Mouse (Mus musculus) stomach, embryonic 15.5 days (tissue): ENCODE measurements around the gene Gm42421. TPM values are rescaled to one million over a fixed set of nuclear protein-coding genes. Genes with fewer than 3 reads are reported as not detected.

ENCODE experiments used
- ATAC-seq: fragments of 200-750 bp; cut with Nextera tagmentation; 2 replicates; pipeline ENCODE4 v1.8.0; 2017; ENCODE audit warnings: low read depth, moderate number of reproducible peaks, moderate TSS enrichment; ENCODE audit not compliant: insufficient read depth, low FRiP score
- H3K27ac ChIP-seq: fragments of 300-500 bp; sonication (generic); 2 replicates; pipeline ENCODE4 v1.5.1; 2015; ENCODE audit warnings: mild to moderate bottlenecking, inconsistent platforms
- H3K27me3 ChIP-seq: fragments of 300-500 bp; sonication (generic); replicated peaks from 2 replicates; pipeline ENCODE4 v1.6.1; 2015; ENCODE audit warnings: inconsistent platforms
- H3K36me3 ChIP-seq: fragments of 300-500 bp; sonication (generic); 2 replicates; pipeline ENCODE4 v1.6.1; 2015; ENCODE audit warnings: inconsistent platforms
- H3K4me1 ChIP-seq: fragments of 300-500 bp; sonication (generic); 2 replicates; pipeline ENCODE4 v1.6.1; 2015; ENCODE audit warnings: inconsistent platforms
- H3K4me2 ChIP-seq: fragments of 300-500 bp; sonication (generic); 2 replicates; pipeline ENCODE4 v1.6.1; 2015; ENCODE audit warnings: mild to moderate bottlenecking, inconsistent platforms
- H3K4me3 ChIP-seq: fragments of 300-500 bp; sonication (generic); replicated peaks from 2 replicates; pipeline ENCODE4 v1.5.1; 2015; ENCODE audit warnings: inconsistent platforms
- H3K9ac ChIP-seq: fragments of 300-500 bp; sonication (generic); 2 replicates; pipeline ENCODE4 v1.6.1; 2015; ENCODE audit warnings: inconsistent platforms
- H3K9me3 ChIP-seq: fragments of 300-500 bp; sonication (generic); 2 replicates; pipeline ENCODE4 v1.6.1; 2016; ENCODE audit warnings: inconsistent platforms
- WGBS: fragments of 180-500 bp; shearing (Covaris S2); methylation state at CpG from one replicate; pipeline ENCODE4 v1.1.7; 2015; 5-methylcytosine and 5-hydroxymethylcytosine counted together
- polyA plus RNA-seq: library from polyadenylated mRNA; unstranded; fragments of >200 nt; fragmentation: Nextera tagmentation; extraction: Ambion mirVana; gene quantifications from 2 replicates; pipeline ENCODE4 v1.2.1, GENCODE M21; 2015

Gm42421 gene
- 0.42 and 0.77 TPM in 2 replicates for polyA plus RNA-seq

- H3K9ac ChIP-seq = no peak within 1 kb of the TSS
- peaks cover 49% of the 10 kb centered on the region for H3K36me3 ChIP-seq
- H3K27ac ChIP-seq = no peak within 1 kb of the TSS
- H3K4me3 ChIP-seq = no peak within 1 kb of the TSS
- no peaks in the 10 kb centered on the region for H3K27me3 ChIP-seq
- no peak within 1 kb of the TSS for H3K4me2 ChIP-seq
- ATAC-seq = no peak
- 95% methylated on average over 8 of the region's 8 CpGs for WGBS
- H3K4me1 ChIP-seq = no peaks in the 10 kb centered on the region
- H3K9me3 ChIP-seq = no peaks in the 10 kb centered on the region
Measured at GRCm38 (mm10) chr5:143927875-143928274, at the start of gene Gm42421. Gene Gm42421, plus strand, starts transcription at chr5:143928175.

GRCm38 (mm10) chr5:143885274-143885673, 42.7 kb upstream of the Gm42421 start:
- Histone ChIP-seq H3K4me3 (no peak overlapping the region), H3K27ac (no peak overlapping the region), H3K27me3 (no peaks in the 10 kb centered on the region), H3K4me2 (no peak overlapping the region), H3K9me3 (no peaks in the 10 kb centered on the region), H3K36me3 (peaks cover 54% of the 10 kb centered on the region), H3K4me1 (no peaks in the 10 kb centered on the region), H3K9ac (no peak overlapping the region)
- no peak for ATAC-seq
- 94% methylated on average over 3 of the region's 3 CpGs for whole genome bisulfite sequencing

- no peak for ATAC-seq
- Histone ChIP-seq H3K9me3 (no peaks in the 10 kb centered on the region), H3K4me1 (no peaks in the 10 kb centered on the region), H3K27me3 (no peaks in the 10 kb centered on the region), H3K27ac (no peak overlapping the region), H3K9ac (no peak overlapping the region), H3K4me3 (no peak overlapping the region), H3K4me2 (no peak overlapping the region), H3K36me3 (peaks cover 29% of the 10 kb centered on the region)
- 66% methylated on average over 6 of the region's 6 CpGs for WGBS
Measured at GRCm38 (mm10) chr5:143890741-143891140, 37.2 kb upstream of the Gm42421 start.

- peaks cover 20% of the 10 kb centered on the region for H3K36me3 ChIP-seq
- H3K9ac ChIP-seq = no peak overlapping the region
Measured at GRCm38 (mm10) chr5:143892255-143892886, 35.6 kb upstream of the Gm42421 start.

GRCm38 (mm10) chr5:143893396-143893795, 34.6 kb upstream of the Gm42421 start:
- Histone ChIP-seq H3K4me1 (no peaks in the 10 kb centered on the region), H3K4me2 (no peak overlapping the region), H3K9ac (no peak overlapping the region), H3K27ac (no peak overlapping the region), H3K27me3 (no peaks in the 10 kb centered on the region), H3K36me3 (peaks cover 23% of the 10 kb centered on the region), H3K4me3 (no peak overlapping the region), H3K9me3 (no peaks in the 10 kb centered on the region)
- WGBS = 63% methylated on average over 5 of the region's 5 CpGs
- ATAC-seq = no peak

More at GRCm38 (mm10) chr5:143892255-143892886, 35.6 kb upstream of the Gm42421 start:
- Histone ChIP-seq H3K9me3 (no peaks in the 10 kb centered on the region), H3K4me3 (no peak overlapping the region), H3K27me3 (no peaks in the 10 kb centered on the region), H3K27ac (no peak overlapping the region), H3K4me2 (no peak overlapping the region), H3K4me1 (no peaks in the 10 kb centered on the region)
- 73% methylated on average over 9 of the region's 9 CpGs for WGBS
- no peak for ATAC-seq

GRCm38 (mm10) chr5:143897635-143898330, 30.2 kb upstream of the Gm42421 start, which contains the start of gene Ankrd61:
Gene Ankrd61, minus strand, starts transcription at chr5:143897685.
- Histone ChIP-seq H3K36me3 (peaks cover 33% of the 10 kb centered on the region), H3K27me3 (no peaks in the 10 kb centered on the region), H3K4me2 (no peak within 1 kb of the TSS), H3K4me1 (no peaks in the 10 kb centered on the region), H3K27ac (no peak within 1 kb of the TSS), H3K9ac (no peak within 1 kb of the TSS), H3K4me3 (no peak within 1 kb of the TSS), H3K9me3 (no peaks in the 10 kb centered on the region)
- 87% methylated on average over 14 of the region's 14 CpGs for WGBS
- ATAC-seq = no peak

GRCm38 (mm10) chr5:143902111-143902510, 25.9 kb upstream of the Gm42421 start:
- Histone ChIP-seq H3K4me1 (no peaks in the 10 kb centered on the region), H3K4me2 (no peak overlapping the region), H3K9me3 (no peaks in the 10 kb centered on the region), H3K9ac (no peak overlapping the region), H3K27me3 (no peaks in the 10 kb centered on the region), H3K27ac (no peak overlapping the region), H3K4me3 (no peak overlapping the region), H3K36me3 (peaks cover 52% of the 10 kb centered on the region)
- ATAC-seq = no peak
- 79% methylated on average over 3 of the region's 3 CpGs for WGBS

- Histone ChIP-seq H3K4me3 (no peak overlapping the region), H3K27me3 (no peaks in the 10 kb centered on the region)
Measured at GRCm38 (mm10) chr5:143903813-143904212, 24.2 kb upstream of the Gm42421 start.

GRCm38 (mm10) chr5:143906429-143906828, 21.5 kb upstream of the Gm42421 start:
- ATAC-seq = no peak
- H3K36me3 ChIP-seq = peaks cover 29% of the 10 kb centered on the region
- H3K9me3 ChIP-seq = no peaks in the 10 kb centered on the region
- H3K27ac ChIP-seq = no peak overlapping the region
- WGBS = 86% methylated on average over 8 of the region's 8 CpGs
- no peak overlapping the region for H3K4me2 ChIP-seq
- H3K9ac ChIP-seq = no peak overlapping the region
- no peak overlapping the region for H3K4me3 ChIP-seq
- peaks cover 16% of the 10 kb centered on the region for H3K4me1 ChIP-seq
- no peaks in the 10 kb centered on the region for H3K27me3 ChIP-seq

More at GRCm38 (mm10) chr5:143903813-143904212, 24.2 kb upstream of the Gm42421 start:
- Histone ChIP-seq H3K4me1 (peaks cover 8% of the 10 kb centered on the region), H3K9me3 (no peaks in the 10 kb centered on the region), H3K36me3 (peaks cover 43% of the 10 kb centered on the region), H3K27ac (no peak overlapping the region), H3K9ac (no peak overlapping the region), H3K4me2 (no peak overlapping the region)
- WGBS = 79% methylated on average over 4 of the region's 4 CpGs
- no peak for ATAC-seq

GRCm38 (mm10) chr5:143908926-143909325, 19.0 kb upstream of the Gm42421 start:
- Histone ChIP-seq H3K4me1 (peaks cover 16% of the 10 kb centered on the region), H3K27ac (peak overlapping the region; percentile 92), H3K9me3 (no peaks in the 10 kb centered on the region), H3K4me2 (peak overlapping the region; percentile 70), H3K9ac (peak overlapping the region; percentile 65; the same call in 1 of the 2 replicates), H3K36me3 (peaks cover 8% of the 10 kb centered on the region; the same call in 1 of the 2 replicates), H3K27me3 (no peaks in the 10 kb centered on the region), H3K4me3 (peak overlapping the region; percentile 66)
- ATAC-seq = no peak
- 1% methylated on average over 9 of the region's 9 CpGs for WGBS

- under 1% methylated on average over 70 of the region's 70 CpGs for WGBS
- H3K4me1 ChIP-seq = peaks cover 16% of the 10 kb centered on the region
- peak within 1 kb of the TSS; percentile 92 for H3K27ac ChIP-seq
- peak within 1 kb of the TSS; percentile 66 for H3K4me3 ChIP-seq
- peak within 1 kb of the TSS; percentile 65 for H3K9ac ChIP-seq
- H3K9me3 ChIP-seq = no peaks in the 10 kb centered on the region
- peak within 1 kb of the TSS; percentile 70 for H3K4me2 ChIP-seq
- no peaks in the 10 kb centered on the region for H3K27me3 ChIP-seq
- peak; percentile 97 for ATAC-seq
- H3K36me3 ChIP-seq = peaks cover 8% of the 10 kb centered on the region; the same call in 1 of the 2 replicates
Measured at GRCm38 (mm10) chr5:143909417-143910400, 18.3 kb upstream of the Gm42421 start, which contains the start of the genes Aimp2 and Pms2. Gene Aimp2, minus strand, starts transcription at chr5:143909847. Gene Pms2, plus strand, starts transcription at chr5:143909964.
